Mouse (Mus musculus): ENCODE measurements around the gene Arg1. TPM values are rescaled to one million over a fixed set of nuclear protein-coding genes. Genes with fewer than 3 reads are reported as not detected.

Arg1 gene
- polyA plus RNA-seq, 1 experiment, result 0.35 TPM

- no peak for DNase-seq (ENCODE audit: low read depth, low spot score)
- whole genome bisulfite sequencing, result 79% methylated on average over 4 of the region's 4 CpGs
These were observed 4.3 kb downstream of the Arg1 start for GRCm38 (mm10) chr10:24922977-24923376.

- 89% methylated on average over 6 of the region's 6 CpGs for WGBS
- DNase-seq (ENCODE audit: low read depth, low spot score), result no peak
These were observed 11.8 kb downstream of the Arg1 start for GRCm38 (mm10) chr10:24915486-24915885.

GRCm38 (mm10) chr10:24912576-24912975, 14.7 kb downstream of the Arg1 start:
- 96% methylated on average over 14 of the region's 14 CpGs for WGBS
- DNase-seq (ENCODE audit: low read depth, low spot score), result no peak

- no peak for DNase-seq (ENCODE audit: low read depth, low spot score)
- WGBS, result 83% methylated on average over 8 of the region's 8 CpGs
These were observed 16.1 kb downstream of the Arg1 start for GRCm38 (mm10) chr10:24911199-24911598.

GRCm38 (mm10) chr10:24905627-24906026, 21.7 kb downstream of the Arg1 start:
- 93% methylated on average over 10 of the region's 10 CpGs for WGBS
- DNase-seq (ENCODE audit: low read depth, low spot score), result no peak

- 77% methylated on average over 8 of the region's 8 CpGs for WGBS
- DNase-seq (ENCODE audit: low read depth, low spot score), result no peak
These were observed 31.4 kb downstream of the Arg1 start for GRCm38 (mm10) chr10:24895927-24896326.

- 96% methylated on average over 7 of the region's 7 CpGs for WGBS
- DNase-seq (ENCODE audit: low read depth, low spot score), result no peak
These were observed 38.9 kb downstream of the Arg1 start for GRCm38 (mm10) chr10:24888343-24888742.

- no peak for DNase-seq (ENCODE audit: low read depth, low spot score)
- 83% methylated on average over 9 of the region's 9 CpGs for WGBS
These were observed 41.3 kb downstream of the Arg1 start for GRCm38 (mm10) chr10:24886008-24886407.

- WGBS, result 78% methylated on average over 4 of the region's 4 CpGs
- no peak for DNase-seq (ENCODE audit: low read depth, low spot score)
These were observed 53.7 kb downstream of the Arg1 start for GRCm38 (mm10) chr10:24873624-24874023.

GRCm38 (mm10) chr10:24869760-24870290, 57.5 kb downstream of the Arg1 start, which contains the start of gene Med23:
Gene Med23 (plus strand): TSS chr10:24869986.
- DNase-seq (ENCODE audit: low read depth, low spot score), result peak; percentile 94
- under 1% methylated on average over 36 of the region's 36 CpGs for WGBS

Other genes with a start within 250 kb of the Arg1 start
- gene Enpp1, start 215.3 kb downstream of the Arg1 start, polyA plus RNA-seq (2012; rRNA removed), result 2.9 and 4.8 TPM in 2 replicates
- gene Enpp3, start 84.7 kb downstream of the Arg1 start, polyA plus RNA-seq (2012; rRNA removed), result 2.2 and 23.4 TPM in 2 replicates
- 11.8 and 17.7 TPM in 2 replicates for gene Med23, start 57.5 kb downstream of the Arg1 start, polyA plus RNA-seq (2012; rRNA removed)